Mouse (Mus musculus) liver, adult 2 months (tissue): Measurements from ENCODE around the gene Grm7.

ENCODE experiments used
- CTCF ChIP-seq: fragments of 200-500 bp; IDR thresholded peaks from 2 replicates; pipeline ENCODE4 v1.5.1; 2011; ENCODE audit warnings: low read depth, low read length, control low read depth
- POLR2A ChIP-seq: fragments of 200-500 bp; IDR thresholded peaks from 2 replicates; pipeline ENCODE4 v1.6.1; 2011; ENCODE audit warnings: low read length, control low read depth; ENCODE audit not compliant: insufficient read depth; ENCODE audit errors: extremely low read depth

GRCm38 (mm10) chr6:111571471-111572088, 926.2 kb downstream of the Grm7 start:
- TF ChIP-seq CTCF (no peak), POLR2A (no peak)
